In genomic region chr14:76600391-76600790, GRCm38 (mm10) we compare ENCODE assay signal across 29 mouse cellular contexts. TPM values are rescaled to one million over a fixed set of nuclear protein-coding genes. Genes with fewer than 3 reads are reported as not detected.
DNase-seq lines count a peak whose midpoint lies in the region; ATAC-seq and TF ChIP-seq lines count a peak whose summit lies in the region.
"Had no signal": no experiment of that assay in that cellular context is flagged by ENCODE, and none has a peak within 500 bp of the region (broad histone marks: within the 10 kb centered on the region; RNA-seq: fewer than 3 reads in every experiment).

No protein-coding gene starts in this region.

- H3K27me3 ChIP-seq in heart, adult 2 months (ENCODE audit: control insufficient read depth, insufficient read depth, low read length): no peaks in the 10 kb centered on the region
- H3K27me3 ChIP-seq in heart, embryonic 12.5 days (replicated peaks): no peaks in the 10 kb centered on the region
- no peaks in the 10 kb centered on the region for H3K27me3 ChIP-seq in limb, embryonic 11.5 days (ENCODE audit: control insufficient read depth, insufficient read depth, low read length)
- no peaks in the 10 kb centered on the region for H3K27me3 ChIP-seq in limb, embryonic 10.5 days (ENCODE audit: low read depth, poor library complexity, severe bottlenecking)
- no peaks in the 10 kb centered on the region for H3K27me3 ChIP-seq in embryonic facial prominence, embryonic 15.5 days
- H3K27me3 ChIP-seq in stomach, embryonic 14.5 days (ENCODE audit: control insufficient read depth, insufficient read depth, low read length): no peaks in the 10 kb centered on the region
- H3K27me3 ChIP-seq in midbrain, embryonic 16.5 days (ENCODE audit: control insufficient read depth, insufficient read depth, low read depth, low read length): no peaks in the 10 kb centered on the region
- H3K27me3 ChIP-seq: neural tube, embryonic 12.5 days had no signal

- no peak overlapping the region for H3K4me3 ChIP-seq in heart, adult 2 months
- no peak overlapping the region for H3K4me3 ChIP-seq in heart, embryonic 12.5 days
- H3K4me3 ChIP-seq in limb, embryonic 11.5 days (ENCODE audit: low read depth, low read length): no peak overlapping the region
- no peak overlapping the region for H3K4me3 ChIP-seq in limb, embryonic 10.5 days
- H3K4me3 ChIP-seq in embryonic facial prominence, embryonic 15.5 days (replicated peaks): no peak overlapping the region
- H3K4me3 ChIP-seq in stomach, embryonic 14.5 days (ENCODE audit: low read depth, low read length): no peak overlapping the region
- no peak overlapping the region for H3K4me3 ChIP-seq in midbrain, embryonic 16.5 days (ENCODE audit: low read depth, low read length)
- H3K4me3 ChIP-seq: forebrain, embryonic 10.5 days; myocyte; neural tube, embryonic 12.5 days had no signal

- 68% methylated on average over 3 of the region's 3 CpGs for WGBS in heart, adult 2 months
- 76% methylated on average over 3 of the region's 3 CpGs for WGBS in heart, embryonic 12.5 days
- WGBS in limb, embryonic 11.5 days: 84% methylated on average over 3 of the region's 3 CpGs
- 84% methylated on average over 3 of the region's 3 CpGs for WGBS in limb, embryonic 10.5 days
- 63% methylated on average over 3 of the region's 3 CpGs for WGBS in embryonic facial prominence, embryonic 15.5 days
- WGBS in stomach, embryonic 14.5 days: 54% methylated on average over 3 of the region's 3 CpGs
- 79% methylated on average over 3 of the region's 3 CpGs for WGBS in midbrain, embryonic 16.5 days

- no peak for DNase-seq in heart, adult 2 months
- DNase-seq in limb, embryonic 11.5 days (ENCODE audit: low spot score): no peak
- no peak for DNase-seq in limb, embryonic 10.5 days (ENCODE audit: low spot score)
- DNase-seq in adrenal gland, postnatal 14 days: no peak
- DNase-seq: adrenal gland, postnatal 25 days; cerebellum, adult 18-20 months; gastrocnemius, postnatal 10 days; heart, postnatal 4 days; kidney, adult 2 months; kidney, postnatal 4 days; liver; lung, adult 2 months; midbrain, embryonic 14.5 days; spleen, adult 18-20 months had no signal

- no peaks in the 10 kb centered on the region; the same call in 1 of the 2 replicates for H3K36me3 ChIP-seq in heart, adult 2 months (ENCODE audit: control insufficient read depth, insufficient read depth, low read length)
- H3K36me3 ChIP-seq in heart, embryonic 12.5 days: no peaks in the 10 kb centered on the region
- H3K36me3 ChIP-seq in limb, embryonic 11.5 days (ENCODE audit: control insufficient read depth, insufficient read depth, low read length): no peaks in the 10 kb centered on the region
- H3K36me3 ChIP-seq in limb, embryonic 10.5 days: no peaks in the 10 kb centered on the region
- H3K36me3 ChIP-seq in embryonic facial prominence, embryonic 15.5 days: no peaks in the 10 kb centered on the region
- H3K36me3 ChIP-seq in stomach, embryonic 14.5 days (ENCODE audit: control insufficient read depth, insufficient read depth, low read length): no peaks in the 10 kb centered on the region
- H3K36me3 ChIP-seq in midbrain, embryonic 16.5 days (ENCODE audit: control insufficient read depth, insufficient read depth, low read length): no peaks in the 10 kb centered on the region
- H3K36me3 ChIP-seq: forebrain, embryonic 10.5 days; neural tube, embryonic 12.5 days had no signal

- ATAC-seq in heart, embryonic 12.5 days (ENCODE audit: insufficient number of reproducible peaks, low FRiP score): no peak
- no peak for ATAC-seq in limb, embryonic 11.5 days (ENCODE audit: insufficient number of reproducible peaks, low FRiP score, low TSS enrichment, low read depth)
- ATAC-seq in embryonic facial prominence, embryonic 15.5 days (ENCODE audit: insufficient number of reproducible peaks, low FRiP score, low TSS enrichment, low read depth): no peak
- no peak for ATAC-seq in stomach, embryonic 14.5 days (ENCODE audit: insufficient number of reproducible peaks, insufficient read depth, low FRiP score, low read depth)
- no peak for ATAC-seq in midbrain, embryonic 16.5 days
- ATAC-seq: CD4-positive, CD25-positive, alpha-beta regulatory T cell, adult 4 months; forebrain, embryonic 16.5 days; inflammation-experienced regulatory T-cells, adult 6 months had no signal

- TF ChIP-seq EP300 in heart, adult 2 months (IDR thresholded peaks at IDR 0.05; ENCODE audit: insufficient read depth, low read depth, low read length): no peak

- no peak for TF ChIP-seq CTCF in heart, adult 2 months (IDR thresholded peaks at IDR 0.05)

- intact Hi-C loops in heart, adult 2 months (cut with DNase I): loop anchor here (10.0 kb wide), 1 partner anchor 404 kb away; no protein-coding TSS in a partner anchor

- H3K27ac ChIP-seq in heart, adult 2 months: peak overlapping the region; percentile 60
- no peak overlapping the region for H3K27ac ChIP-seq in heart, embryonic 12.5 days (ENCODE audit: poor library complexity, severe bottlenecking)
- peak overlapping the region; percentile 33; the same call in 1 of the 2 replicates for H3K27ac ChIP-seq in limb, embryonic 11.5 days (replicated peaks; ENCODE audit: low read depth, low read length)
- H3K27ac ChIP-seq in limb, embryonic 10.5 days: no peak overlapping the region
- H3K27ac ChIP-seq in embryonic facial prominence, embryonic 15.5 days (replicated peaks): 0 out of 2 replicates have a peak overlapping the region, but pooled peaks have one; percentile 45
- H3K27ac ChIP-seq in stomach, embryonic 14.5 days (ENCODE audit: low read length): peak overlapping the region; percentile 53
- H3K27ac ChIP-seq in midbrain, embryonic 16.5 days (ENCODE audit: low read length): no peak overlapping the region
- H3K27ac ChIP-seq: hindbrain, embryonic 14.5 days; kidney, postnatal 0 days; liver, embryonic 14.5 days; neural tube, embryonic 12.5 days had no signal

- H3K4me1 ChIP-seq in heart, adult 2 months (ENCODE audit: control insufficient read depth, insufficient read depth, low read length): peaks cover 6% of the 10 kb centered on the region
- peaks cover 31% of the 10 kb centered on the region for H3K4me1 ChIP-seq in heart, embryonic 12.5 days (replicated peaks)
- peaks cover 21% of the 10 kb centered on the region for H3K4me1 ChIP-seq in limb, embryonic 11.5 days (ENCODE audit: control insufficient read depth, insufficient read depth, low read length)
- peaks cover 45% of the 10 kb centered on the region for H3K4me1 ChIP-seq in limb, embryonic 10.5 days
- H3K4me1 ChIP-seq in embryonic facial prominence, embryonic 15.5 days: peaks cover 37% of the 10 kb centered on the region
- peaks cover 38% of the 10 kb centered on the region for H3K4me1 ChIP-seq in stomach, embryonic 14.5 days (ENCODE audit: control insufficient read depth, insufficient read depth, low read length)
- H3K4me1 ChIP-seq in midbrain, embryonic 16.5 days (ENCODE audit: control insufficient read depth, insufficient read depth, low read length): peaks cover 14% of the 10 kb centered on the region

- no peaks in the 10 kb centered on the region for H3K79me2 ChIP-seq in heart, adult 2 months (replicated peaks; ENCODE audit: control insufficient read depth, insufficient read depth, low read length)

- no peak overlapping the region for H3K9ac ChIP-seq in heart, adult 2 months (ENCODE audit: low read depth, low read length)
- no peak overlapping the region for H3K9ac ChIP-seq in heart, embryonic 12.5 days
- H3K9ac ChIP-seq in limb, embryonic 11.5 days (ENCODE audit: low read length): no peak overlapping the region
- no peak overlapping the region for H3K9ac ChIP-seq in embryonic facial prominence, embryonic 15.5 days
- H3K9ac ChIP-seq in stomach, embryonic 14.5 days (replicated peaks; ENCODE audit: low read depth, low read length): no peak overlapping the region
- H3K9ac ChIP-seq in midbrain, embryonic 16.5 days (ENCODE audit: low read depth, low read length): no peak overlapping the region
- H3K9ac ChIP-seq: hindbrain, embryonic 14.5 days; liver, embryonic 14.5 days; neural tube, embryonic 12.5 days had no signal

- no peak overlapping the region for H3K4me2 ChIP-seq in heart, embryonic 12.5 days
- no peak overlapping the region for H3K4me2 ChIP-seq in limb, embryonic 11.5 days (ENCODE audit: low read depth, severe bottlenecking)
- no peak overlapping the region for H3K4me2 ChIP-seq in embryonic facial prominence, embryonic 15.5 days (replicated peaks)
- H3K4me2 ChIP-seq in stomach, embryonic 14.5 days (replicated peaks; ENCODE audit: low read depth, low read length): no peak overlapping the region
- H3K4me2 ChIP-seq in midbrain, embryonic 16.5 days (ENCODE audit: low read length): no peak overlapping the region
- H3K4me2 ChIP-seq: heart, embryonic 11.5 days; hindbrain, embryonic 14.5 days; neural tube, embryonic 12.5 days had no signal

- TF ChIP-seq POLR2A in heart, adult 2 months (IDR thresholded peaks at IDR 0.05; ENCODE audit: insufficient read depth, low read depth, low read length): no peak

- 0 out of 2 replicates have a peak, but pooled peaks cover 2% of the 10 kb centered on the region for H3K9me3 ChIP-seq in heart, embryonic 12.5 days (replicated peaks)
- no peaks in the 10 kb centered on the region for H3K9me3 ChIP-seq in limb, embryonic 11.5 days (ENCODE audit: control insufficient read depth, low read length)
- H3K9me3 ChIP-seq in limb, embryonic 10.5 days (replicated peaks): no peaks in the 10 kb centered on the region
- H3K9me3 ChIP-seq in embryonic facial prominence, embryonic 15.5 days (replicated peaks): no peaks in the 10 kb centered on the region
- H3K9me3 ChIP-seq in stomach, embryonic 14.5 days (ENCODE audit: control insufficient read depth, low read depth, low read length): no peaks in the 10 kb centered on the region
- H3K9me3 ChIP-seq in midbrain, embryonic 16.5 days (replicated peaks; ENCODE audit: control insufficient read depth, low read length, poor library complexity, severe bottlenecking): no peaks in the 10 kb centered on the region
- H3K9me3 ChIP-seq: forebrain, embryonic 10.5 days; neural tube, embryonic 12.5 days had no signal

RNA-seq across cellular contexts. Expression of gene Serp2, which starts 43.7 kb away (rescaled TPM):
- total RNA-seq in heart, adult 2 months (2021): under 1 TPM; 0.60 to 0.64 TPM
- 0.96 and 1.7 TPM in 2 replicates for polyA plus RNA-seq in heart, adult 2 months (2012; rRNA removed)
- polyA plus RNA-seq in heart, embryonic 12.5 days (2016; fragmentation: Nextera tagmentation; extraction: Ambion mirVana): 18.5 and 18.8 TPM in 2 replicates
- 18.7 and 19.4 TPM in 2 replicates for polyA plus RNA-seq in limb, embryonic 11.5 days (2014; fragmentation: Nextera tagmentation; extraction: Ambion mirVana)
- polyA plus RNA-seq in limb, embryonic 10.5 days (2016; fragmentation: Nextera tagmentation; extraction: Ambion mirVana): 17.2 and 17.3 TPM in 2 replicates
- polyA plus RNA-seq in embryonic facial prominence, embryonic 15.5 days (2015; fragmentation: Nextera tagmentation; extraction: Ambion mirVana): 7.3 and 8.3 TPM in 2 replicates
- polyA plus RNA-seq in stomach, embryonic 14.5 days (2014; fragmentation: Nextera tagmentation; extraction: Ambion mirVana): 12.3 and 12.7 TPM in 2 replicates
- 6.4 and 7.3 TPM in 2 replicates for total RNA-seq in adrenal gland, postnatal 14 days (2021)
- polyA plus RNA-seq in midbrain, embryonic 16.5 days (2015; fragmentation: Nextera tagmentation; extraction: Ambion mirVana): 207 and 239 TPM in 2 replicates
- total RNA-seq: common myeloid progenitor, adult 5-6 weeks had no signal

Comparison
In these comparisons a context has a peak if more than half of its experiments do, and no peak if none do; other contexts are left out.
1. H3K27ac ChIP-seq: peak in heart, adult 2 months (single experiment), limb, embryonic 11.5 days (single experiment), embryonic facial prominence, embryonic 15.5 days (single experiment) and stomach, embryonic 14.5 days (single experiment); none in heart, embryonic 12.5 days (single experiment), limb, embryonic 10.5 days (single experiment) and midbrain, embryonic 16.5 days (single experiment).
2. RNA of gene Serp2, which starts 43.7 kb away (polyA plus RNA-seq): 207 to 239 TPM in midbrain, embryonic 16.5 days; 18.7 to 19.4 TPM in limb, embryonic 11.5 days, 18.5 to 18.8 TPM in heart, embryonic 12.5 days, 17.2 to 17.3 TPM in limb, embryonic 10.5 days, 12.3 to 12.7 TPM in stomach, embryonic 14.5 days, 7.3 to 8.3 TPM in embryonic facial prominence, embryonic 15.5 days and 0.96 to 1.7 TPM in heart, adult 2 months; every median in the first group is over 10 times any median in the second.